Mouse (Mus musculus) kidney, postnatal 25 days (tissue): ENCODE measurements around the gene Wbp1l.

ENCODE experiments used
- DNase-seq, 2 experiments: peaks; one replicate each; pipeline ENCODE4 v3.0.0; 2021; ENCODE audit warnings: mixed read lengths in 2 of 2

Wbp1l gene

GRCm38 (mm10) chr19:46706540-46707295 lies 107.8 kb downstream of the Wbp1l start:
- DNase-seq, result peak; percentile 19 to 64
